Mouse (Mus musculus): ENCODE measurements at regions not wholly inside any gene's neighbourhood (a gene's known extent, or its start where the extent isn't known, plus 50 kb on each side); places are given as distances from the start of the nearest gene placed in this dataset.

GRCm38 (mm10) chr11:28655169-28655846, 71.2 kb upstream of the Ccdc85a start:
- no peak for DNase-seq

- DNase-seq = no peak
Observed at GRCm38 (mm10) chr11:28649446-28649845, 65.3 kb upstream of the Ccdc85a start.

- DNase-seq = no peak
Observed at GRCm38 (mm10) chr11:28648916-28649315, 64.8 kb upstream of the Ccdc85a start.

GRCm38 (mm10) chr11:28639081-28639480, 55.0 kb upstream of the Ccdc85a start:
- no peak for DNase-seq

- no peak for DNase-seq
Observed at GRCm38 (mm10) chr11:28636752-28637151, 52.6 kb upstream of the Ccdc85a start.

All from cerebellum, postnatal 14 days (tissue).